Mouse (Mus musculus): ENCODE measurements around the gene Tspan11.

- TF ChIP-seq CTCF (IDR thresholded peaks at IDR 0.05; ENCODE audit: extremely low read depth, insufficient read depth, low read length) (no peak), POLR2A (IDR thresholded peaks at IDR 0.05; ENCODE audit: extremely low read depth, insufficient read depth, low read length) (no peak)
These were observed 47.9 kb upstream of the Tspan11 start for GRCm38 (mm10) chr6:127839538-127839937.
